Mouse (Mus musculus) 3134 (cell line): ENCODE measurements around the gene Setdb1.

Experiments used
- DNase-seq: peaks from one replicate; pipeline ENCODE4 v3.0.0-alpha.2; 2011; ENCODE audit warnings: low spot score; ENCODE audit not compliant: insufficient read length; ENCODE audit errors: extremely low read depth

The Setdb1 gene

DNA sequence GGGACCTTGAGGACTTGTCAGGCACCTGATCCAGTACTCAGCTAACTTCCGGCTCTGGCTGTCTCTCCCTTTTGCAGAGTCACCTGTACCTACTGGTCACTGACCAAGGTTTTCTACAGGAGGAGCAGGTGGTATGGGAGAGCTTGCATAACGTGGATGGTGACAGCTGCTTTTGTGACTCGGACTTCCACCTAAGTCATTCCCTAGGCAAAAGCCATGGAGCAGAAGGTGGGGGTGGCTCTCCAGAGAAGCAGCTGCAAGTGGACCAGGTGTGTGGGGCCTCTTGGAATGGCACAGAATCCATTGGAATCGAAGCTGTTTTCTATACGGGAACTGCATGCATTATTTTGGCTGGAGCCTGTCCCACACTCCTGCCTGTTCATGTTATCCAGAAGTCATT is 62.3 kb downstream of the Setdb1 start:
- no peak for DNase-seq

DNA sequence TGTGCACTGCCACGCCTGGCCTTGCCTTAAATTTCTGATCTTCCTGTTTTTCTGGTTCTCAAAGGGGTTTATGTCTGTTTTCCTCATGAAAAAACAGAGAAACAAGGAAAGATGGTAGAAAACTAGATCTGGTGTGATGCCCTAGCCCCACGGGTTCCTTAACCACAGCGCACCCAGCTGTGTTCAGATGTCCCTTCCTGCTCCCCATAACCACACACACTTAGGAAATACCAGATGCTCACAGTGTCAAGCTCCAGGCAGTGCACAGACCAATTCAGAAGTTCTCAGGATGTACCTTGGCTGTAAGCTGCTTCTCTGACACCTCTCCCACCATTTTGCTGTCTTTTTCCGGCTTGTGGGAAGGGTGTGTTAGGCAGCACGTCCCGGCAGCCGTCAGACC is 62.7 kb downstream of the Setdb1 start:
- no peak for DNase-seq

DNA sequence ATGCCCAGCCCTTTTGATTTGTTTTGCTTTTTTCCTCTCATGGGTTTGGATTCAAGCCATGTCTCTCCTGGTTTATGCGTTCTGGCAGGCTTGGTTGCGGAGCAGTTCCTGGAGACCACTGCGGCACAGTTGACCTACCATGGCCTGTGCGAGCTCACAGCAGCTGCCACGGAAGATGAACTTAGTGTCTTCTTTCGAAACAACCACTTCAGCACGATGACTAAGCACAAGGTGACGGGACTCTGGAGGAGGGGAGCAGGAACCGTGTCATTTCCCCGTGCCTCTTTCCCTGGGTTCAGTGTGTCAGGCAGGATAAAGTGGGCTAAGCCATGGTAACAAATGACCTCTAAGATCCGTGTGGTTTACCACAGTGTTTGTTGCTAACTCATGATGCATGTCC is 63.5 kb downstream of the Setdb1 start:
- DNase-seq = peak; percentile 82

DNA sequence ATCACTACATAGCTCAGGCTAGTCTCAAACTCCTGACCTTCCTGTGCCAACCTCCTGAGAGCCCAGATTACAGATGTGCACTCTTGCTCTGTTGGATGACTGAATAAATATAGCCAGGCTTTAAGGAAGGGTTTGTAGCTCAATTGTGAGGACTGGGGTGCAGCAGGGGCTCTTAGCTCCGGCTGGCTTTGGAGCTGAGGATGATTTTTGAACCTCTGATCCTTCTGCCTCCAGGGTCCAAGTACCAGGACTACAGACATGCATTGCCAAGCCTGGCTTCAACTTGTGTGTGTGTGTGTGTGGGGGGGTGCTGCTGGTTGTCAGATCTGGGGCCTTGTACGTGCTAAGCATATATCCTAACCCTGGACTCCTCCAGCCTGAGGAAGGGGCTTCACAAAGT is 64.1 kb downstream of the Setdb1 start:
- no peak for DNase-seq

DNA sequence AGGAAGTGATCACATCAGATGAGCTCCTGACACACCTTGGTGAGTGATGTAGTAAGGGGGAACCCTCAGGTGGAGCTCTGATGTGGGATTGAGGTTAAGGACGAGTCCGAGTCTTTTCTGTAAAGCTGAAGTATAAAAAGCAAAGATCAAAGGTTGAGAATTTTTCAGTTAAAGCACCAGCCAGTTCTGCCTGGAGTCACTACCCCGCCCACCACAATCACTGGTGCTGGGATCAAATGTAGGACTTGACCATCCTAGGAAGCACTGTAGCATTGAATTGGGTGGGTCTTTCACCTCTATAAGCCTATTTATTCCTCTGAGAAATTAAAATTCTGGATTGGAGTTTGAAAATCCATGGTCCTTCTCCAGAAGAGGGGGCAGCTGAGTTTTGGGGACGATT is 66.0 kb downstream of the Setdb1 start:
- DNase-seq = no peak

DNA sequence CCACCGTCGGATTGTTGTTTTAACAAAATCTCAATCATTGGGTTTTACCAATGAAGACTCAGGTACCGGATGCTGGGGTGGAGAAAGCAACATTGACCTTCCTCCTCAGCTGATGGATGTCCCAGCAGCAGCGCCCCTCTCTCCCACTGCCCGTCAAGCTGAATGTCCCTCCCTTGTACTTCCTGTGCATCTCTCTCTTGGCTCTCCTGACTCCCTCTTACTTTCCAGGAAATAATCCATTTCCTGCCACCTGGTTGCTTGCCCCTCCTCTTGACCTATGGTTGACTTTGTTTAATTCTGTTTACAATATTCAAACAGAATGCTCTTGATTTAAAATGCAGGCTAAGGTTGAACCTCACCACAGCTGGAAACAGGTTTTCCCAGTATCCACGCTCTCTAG is 66.8 kb downstream of the Setdb1 start:
- DNase-seq = no peak

DNA sequence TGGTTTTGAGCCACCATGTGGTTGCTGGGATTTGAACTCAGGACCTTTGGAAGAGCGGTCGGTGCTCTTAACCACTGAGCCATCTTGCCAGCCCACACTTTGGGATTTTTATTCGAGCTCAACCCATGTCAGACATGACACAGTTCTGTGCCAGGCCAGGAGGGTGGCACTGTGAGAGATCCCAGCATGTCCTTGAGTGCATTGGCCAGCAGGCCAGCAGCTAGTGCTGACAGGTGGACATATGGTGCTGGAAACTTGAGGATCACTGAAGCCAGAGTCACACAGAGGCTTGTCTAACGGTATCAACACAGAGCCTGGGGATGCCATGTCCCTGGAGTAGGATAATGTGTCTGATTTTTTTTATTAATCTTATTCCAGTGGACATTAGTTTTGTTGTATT is 67.6 kb downstream of the Setdb1 start:
- no peak for DNase-seq

DNA sequence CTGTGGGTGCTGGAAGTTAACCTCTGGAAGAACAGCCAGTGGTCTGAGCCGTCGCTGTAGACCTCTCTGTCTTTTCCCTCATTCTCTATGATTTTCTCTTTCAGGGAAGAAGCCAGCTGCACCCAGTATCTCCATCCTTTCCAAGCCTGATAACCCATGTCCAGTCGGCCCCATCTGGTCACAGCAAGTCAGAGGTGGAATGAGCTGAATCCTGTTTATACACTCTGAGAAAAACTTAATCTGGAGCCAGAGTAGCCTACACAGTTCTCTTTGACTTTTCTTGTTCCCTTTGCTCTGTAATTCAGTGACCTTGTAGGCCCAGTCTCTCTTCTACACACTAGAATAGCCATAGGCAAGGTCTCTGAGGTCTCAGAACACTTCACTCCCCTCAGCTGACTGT is 69.5 kb downstream of the Setdb1 start:
- DNase-seq = no peak

DNA sequence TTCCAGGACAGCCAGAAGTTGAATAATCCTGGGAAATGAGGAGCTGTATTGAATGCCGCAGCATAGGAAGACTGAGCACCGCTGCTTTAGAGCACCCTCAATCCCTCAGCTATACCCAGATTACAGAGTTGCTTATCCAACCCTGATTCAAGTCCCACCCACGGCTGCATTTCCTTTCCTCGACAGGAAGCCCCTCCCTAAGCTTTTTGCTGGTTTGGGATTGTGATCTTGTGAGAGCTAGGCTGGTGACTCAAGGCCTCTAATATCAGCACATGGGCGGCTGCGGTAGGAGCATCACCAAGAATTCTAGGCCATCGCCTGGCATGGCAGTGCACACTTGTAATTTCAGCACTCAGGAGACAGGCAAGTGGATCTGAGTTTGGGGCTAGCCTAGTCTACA is 70.5 kb downstream of the Setdb1 start:
- DNase-seq = no peak

DNA sequence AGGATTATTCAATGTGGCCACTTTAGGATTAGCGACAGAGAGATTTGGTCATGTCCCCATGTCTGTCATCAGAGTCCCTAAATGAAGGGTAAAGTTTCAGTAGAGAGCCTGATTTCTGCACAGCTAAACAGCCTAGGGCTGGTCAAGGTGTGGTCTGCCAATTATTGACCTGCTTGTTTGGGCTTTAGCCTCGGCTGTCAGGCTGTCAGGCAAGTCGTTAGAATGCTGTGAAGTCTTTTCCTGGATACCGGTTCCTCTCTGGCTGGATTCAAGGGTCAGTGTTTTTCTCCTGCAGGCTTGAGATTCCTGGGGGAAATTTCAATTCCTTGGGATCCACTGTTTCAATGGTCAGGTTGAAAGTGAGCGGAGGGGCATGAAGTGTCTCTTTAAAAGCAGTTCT is 71.0 kb downstream of the Setdb1 start:
- DNase-seq = no peak

DNA sequence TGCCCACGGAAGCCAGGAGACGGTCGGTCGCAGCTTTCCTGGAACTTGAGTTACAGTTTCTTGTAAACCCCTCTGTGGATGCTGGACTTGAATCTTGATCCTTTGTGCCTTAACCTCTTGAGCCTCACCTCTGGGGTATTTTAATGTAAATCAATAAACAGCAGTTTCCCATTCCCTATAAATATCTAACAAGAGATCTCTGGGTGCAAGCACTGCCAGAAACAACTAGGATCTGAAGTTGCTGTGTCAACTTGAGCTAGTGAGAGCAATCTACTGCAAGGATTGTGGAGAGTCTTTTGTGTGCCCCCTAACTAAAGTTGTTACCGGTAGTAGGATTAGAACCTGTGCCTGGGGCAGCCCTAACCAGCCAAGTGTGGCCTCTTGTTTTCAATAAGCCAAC is 71.6 kb downstream of the Setdb1 start:
- no peak for DNase-seq

DNA sequence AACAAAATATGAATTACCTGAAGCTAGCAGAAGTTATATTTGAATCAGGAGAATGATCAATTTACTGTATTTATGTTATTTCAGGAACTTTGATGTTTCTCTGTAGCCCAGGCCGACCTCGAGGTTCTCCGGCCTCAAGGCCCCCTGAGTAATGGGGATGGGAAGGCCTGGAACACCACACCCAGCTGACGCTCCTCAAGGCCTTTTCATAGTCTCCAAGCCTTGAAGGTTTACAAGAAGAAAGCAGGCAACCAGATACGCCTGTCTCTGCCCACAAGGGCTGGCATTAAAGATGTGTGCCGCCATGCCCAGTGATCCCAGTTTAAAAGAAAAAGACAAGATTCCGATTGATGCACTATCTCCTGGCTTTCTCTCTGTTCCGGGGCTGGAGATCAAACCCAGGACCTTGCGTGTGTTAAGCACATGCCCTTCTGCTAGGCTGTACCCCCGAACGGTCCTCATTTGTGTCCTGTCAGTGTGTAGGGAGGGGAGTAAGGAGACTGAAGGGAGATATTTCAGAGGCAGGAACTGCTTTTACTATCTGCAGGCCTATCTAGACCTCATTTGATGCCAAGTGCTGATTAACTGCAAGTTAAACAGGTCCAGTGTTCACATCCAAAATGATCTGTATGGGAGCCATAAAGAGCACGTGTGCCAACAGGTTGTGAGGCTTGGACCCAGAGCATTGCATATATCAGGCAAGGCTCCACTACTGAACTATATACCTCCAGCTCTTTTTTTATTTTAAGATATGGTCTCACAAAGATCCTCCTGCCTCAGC is 72.3 kb downstream of the Setdb1 start:
- DNase-seq = no peak

DNA sequence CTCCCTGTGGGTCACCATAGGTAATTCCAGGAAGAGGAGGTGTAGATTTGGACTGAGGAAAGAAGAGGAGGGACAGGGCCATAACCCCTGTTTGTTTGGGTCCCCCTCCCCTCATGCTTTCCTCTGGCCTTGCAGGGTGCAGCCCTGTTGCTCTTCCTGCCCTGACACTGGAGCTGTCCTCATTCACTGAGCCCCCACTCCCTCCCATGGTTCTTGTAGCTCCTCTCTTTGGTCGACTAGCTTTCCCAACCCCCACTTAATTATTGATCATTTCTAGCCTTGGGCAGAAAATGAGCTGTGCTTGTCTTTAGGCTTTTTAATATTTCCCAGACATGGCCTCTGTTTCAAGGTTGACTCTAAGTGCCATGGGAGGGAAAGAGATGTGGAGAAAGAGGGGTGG is 72.9 kb downstream of the Setdb1 start:
- no peak for DNase-seq

DNA sequence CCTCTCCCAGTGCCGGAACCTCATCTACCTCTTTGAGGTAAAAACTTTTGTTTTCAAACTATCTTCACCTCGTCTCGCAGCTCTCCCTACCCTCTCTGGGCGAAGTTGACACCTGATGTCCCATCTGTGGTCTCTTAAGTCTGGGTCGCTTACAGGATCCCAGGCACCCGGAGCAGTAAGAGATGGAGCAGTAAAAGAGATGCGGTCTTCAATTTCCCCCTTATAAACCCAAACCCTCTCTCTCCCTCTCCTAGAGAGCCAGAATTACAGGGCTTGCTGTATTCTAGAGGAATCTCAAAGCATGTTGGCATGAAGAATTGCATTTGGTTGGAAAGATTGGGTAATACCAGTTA is 73.4 kb downstream of the Setdb1 start:
- no peak for DNase-seq

DNA sequence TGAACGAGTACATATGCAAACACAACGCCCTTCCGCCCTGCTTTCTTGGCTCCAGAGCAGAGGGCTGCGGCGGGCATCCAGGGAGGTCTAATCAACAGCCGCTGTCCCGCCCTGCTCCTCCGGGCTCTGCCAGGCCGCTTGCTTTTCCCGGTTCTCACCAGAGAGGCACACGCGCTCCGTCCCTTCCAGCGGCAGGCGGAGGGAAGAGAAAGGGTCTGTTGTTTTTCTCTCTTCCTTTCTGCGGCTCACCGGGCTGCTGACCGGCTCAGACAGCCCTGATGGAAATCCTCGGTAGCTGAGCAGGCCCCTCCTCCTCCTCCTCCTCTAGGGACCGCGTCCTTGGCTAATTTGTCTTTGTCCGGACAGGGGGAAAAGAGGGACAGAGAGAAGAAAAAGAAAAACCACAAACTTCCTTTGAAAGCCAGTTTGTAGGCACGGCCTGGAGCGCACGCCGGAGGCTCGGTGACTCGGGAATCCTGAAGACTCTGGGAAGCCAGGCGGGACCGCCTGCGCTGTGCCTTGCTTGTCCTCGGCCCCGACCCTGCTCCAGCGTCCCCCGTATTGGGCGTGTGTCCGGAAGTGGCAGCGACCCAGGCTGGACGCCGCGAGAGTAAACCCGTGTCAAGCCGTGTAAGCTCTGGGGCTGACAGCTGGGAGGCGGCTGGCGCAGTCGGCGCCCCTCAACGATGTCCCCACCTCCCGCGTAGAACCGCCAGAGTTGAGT is 74.0 kb downstream of the Setdb1 start:
- DNase-seq = peak; percentile 88

DNA sequence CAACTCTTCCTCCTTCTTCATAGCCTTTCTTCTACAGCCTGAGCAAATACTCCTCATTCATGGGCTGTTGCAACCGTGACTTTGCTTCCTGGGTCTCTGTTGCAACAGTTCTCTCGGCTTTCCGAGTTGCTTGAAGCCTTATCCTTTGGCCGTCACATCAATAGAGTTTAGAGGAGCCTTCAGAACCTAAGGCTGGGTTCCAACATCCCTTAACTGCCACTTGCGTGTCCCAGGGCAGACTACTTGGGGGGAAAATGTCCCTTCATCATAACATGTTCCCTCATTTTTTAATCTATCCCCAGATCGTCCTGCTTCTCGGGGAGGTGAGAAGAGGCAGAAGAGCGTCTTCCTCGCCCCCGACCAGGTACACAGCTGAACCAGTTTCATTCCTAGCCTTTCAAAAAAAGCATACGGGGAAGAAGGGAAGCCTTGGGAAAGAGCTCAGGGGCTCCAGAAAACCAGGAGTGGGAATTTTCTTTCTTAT is 74.6 kb downstream of the Setdb1 start:
- peak; percentile 52 for DNase-seq

DNA sequence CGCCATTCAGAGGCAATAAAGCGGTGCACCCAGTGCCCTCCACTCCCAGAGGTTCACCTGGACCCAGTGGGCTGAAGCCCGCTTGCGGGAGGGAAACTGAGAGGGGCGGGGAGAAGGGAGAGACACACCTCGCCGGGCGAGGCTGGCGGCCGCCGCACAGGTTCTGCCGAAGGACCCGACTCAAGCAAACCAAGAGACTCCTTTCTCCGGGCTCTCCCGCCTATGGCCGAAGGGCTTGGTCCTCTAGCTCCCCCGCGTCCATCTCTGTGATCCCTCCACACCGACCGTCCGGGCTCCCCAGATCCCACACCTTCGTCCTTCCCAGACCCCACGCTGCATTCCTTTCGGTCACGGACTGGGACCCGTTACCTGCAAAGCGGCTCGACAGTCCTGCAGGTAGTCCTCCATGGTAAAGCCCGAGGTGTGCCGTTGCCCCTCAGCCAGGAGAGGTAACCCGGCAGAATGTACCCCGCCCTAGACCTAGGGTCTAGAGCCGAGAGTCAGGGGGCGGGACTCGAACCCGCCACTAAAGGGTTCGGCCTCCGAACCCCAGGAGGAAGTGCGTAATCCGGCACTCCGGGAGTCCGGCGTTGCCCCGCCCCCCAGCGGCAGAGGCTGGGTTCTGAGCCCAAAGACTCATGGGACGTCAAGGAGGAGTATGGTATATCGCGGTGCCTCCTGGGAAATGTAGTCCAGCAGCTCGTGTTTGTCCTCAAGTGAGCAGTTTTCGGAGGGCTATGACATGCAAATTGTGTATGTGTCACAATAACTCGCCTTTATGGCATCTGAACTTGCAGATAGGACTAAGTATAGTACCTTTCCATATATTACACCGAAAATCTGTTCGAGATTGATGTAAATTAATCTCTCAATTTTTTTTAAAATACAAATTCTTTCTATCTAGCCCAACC is 75.5 kb downstream of the Setdb1 start, which contains the start of the genes Mindy1 and Prune1:
TSS of gene Mindy1 (plus strand) at position 130 of the 911 bp plus-strand sequence.
TSS of gene Prune1 (minus strand) at position 861 of the 911 bp plus-strand sequence.
- DNase-seq = peak; percentile 97

DNA sequence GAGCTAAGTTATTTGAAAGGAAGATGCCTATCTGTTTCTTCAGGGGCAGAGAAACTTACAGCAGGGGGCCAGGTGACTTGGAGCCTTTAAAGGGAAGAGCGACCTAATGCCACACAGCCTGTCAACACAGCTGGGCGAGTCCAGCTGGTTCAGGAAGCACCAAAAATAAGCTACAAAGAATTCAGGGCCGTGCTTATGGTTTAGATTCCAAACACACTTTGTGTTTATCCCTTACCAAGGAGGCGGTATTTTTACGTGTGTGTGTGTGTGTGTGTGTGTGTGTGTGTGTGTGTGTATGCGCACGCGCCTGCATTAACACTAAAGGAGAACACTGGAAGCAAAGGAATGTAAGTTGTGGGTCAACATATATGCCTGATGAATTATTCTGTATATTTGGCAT is 76.3 kb downstream of the Setdb1 start:
- DNase-seq = no peak

DNA sequence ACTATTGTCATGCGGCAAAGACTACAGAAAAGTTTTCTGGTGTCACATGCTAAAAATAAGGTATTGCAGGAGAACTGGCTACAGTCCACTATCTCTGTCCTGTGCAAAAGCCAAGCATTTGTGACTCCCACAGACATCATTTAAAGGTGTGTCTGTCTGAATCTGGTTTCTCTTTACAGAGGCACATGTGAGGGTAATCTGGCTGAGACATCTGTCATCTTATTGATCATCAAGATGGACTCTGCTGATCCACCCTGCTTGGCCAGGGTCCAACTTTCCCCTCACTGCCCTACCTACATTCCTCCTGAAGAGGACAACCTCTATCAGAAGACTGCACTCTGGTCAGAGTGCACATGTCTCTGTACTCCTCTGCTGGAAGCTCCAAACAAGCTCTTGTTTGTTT is 79.9 kb downstream of the Setdb1 start:
- no peak for DNase-seq

DNA sequence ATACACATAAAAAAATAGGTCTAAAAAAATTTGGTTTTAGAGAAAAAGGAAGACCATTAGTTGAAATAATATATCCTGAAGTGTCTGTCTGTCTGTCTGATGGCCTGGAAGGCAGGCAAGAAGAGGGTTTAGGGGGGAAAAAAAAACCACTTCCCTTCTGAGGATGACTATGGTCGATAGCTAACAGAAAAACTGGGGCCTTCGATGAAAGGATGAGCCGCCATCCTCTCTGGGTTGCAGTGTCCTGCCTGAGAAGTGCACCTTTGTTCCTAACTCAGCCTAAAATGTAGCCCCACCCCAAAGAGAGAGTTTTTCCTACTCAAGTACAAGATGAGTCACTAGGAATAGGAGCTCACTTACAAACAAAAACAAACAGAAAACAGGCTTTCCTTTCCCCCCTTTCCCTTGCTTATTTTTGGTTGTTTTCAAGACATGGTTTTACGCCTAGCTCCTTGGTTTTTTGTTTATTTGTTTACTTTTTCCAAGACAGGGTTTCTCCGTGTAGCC is 80.5 kb downstream of the Setdb1 start:
- DNase-seq = no peak

DNA sequence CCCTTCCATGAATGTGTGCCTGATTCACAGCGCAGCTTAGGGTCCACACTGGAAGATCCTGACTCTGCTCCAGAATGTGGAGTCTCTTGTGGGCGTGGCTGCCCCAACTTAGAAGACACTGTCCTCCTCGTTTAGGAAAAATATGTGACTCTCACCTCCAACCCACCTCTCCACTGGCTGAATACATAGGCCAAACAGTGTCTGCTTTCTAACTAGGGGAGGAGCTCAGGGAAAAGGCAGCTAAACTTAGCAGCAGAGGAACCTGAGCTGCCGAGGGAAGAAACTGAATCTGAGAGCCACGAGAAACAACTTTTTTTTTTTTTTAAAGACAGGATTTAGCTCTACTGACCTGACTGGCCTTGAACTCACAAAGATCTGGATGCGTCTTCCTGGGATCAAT is 81.8 kb downstream of the Setdb1 start:
- no peak for DNase-seq
